In genomic region chr17:56185281-56186141, GRCm38 (mm10) we compare ENCODE assay signal across 8 mouse cellular contexts. TPM values are rescaled to one million over a fixed set of nuclear protein-coding genes. Genes with fewer than 3 reads are reported as not detected.
A peak's percentile ranks its signal among the peaks of the same experiment; 100 is the strongest.
DNase-seq lines count a peak whose midpoint lies in the region; ATAC-seq lines count a peak whose summit lies in the region.

No protein-coding gene starts in this region.

- H3K4me2 ChIP-seq in intestine, embryonic 16.5 days (ENCODE audit: low read depth, low read length) = 0 out of 2 replicates have a peak overlapping the region, but pooled peaks have one; percentile 11
- no peak overlapping the region for H3K4me2 ChIP-seq in liver, embryonic 12.5 days
- peak overlapping the region; percentile 83 for H3K4me2 ChIP-seq in neural tube, embryonic 15.5 days

- H3K4me3 ChIP-seq in intestine, embryonic 16.5 days (ENCODE audit: low read length) = no peak overlapping the region
- no peak overlapping the region for H3K4me3 ChIP-seq in liver, embryonic 12.5 days
- H3K4me3 ChIP-seq in neural tube, embryonic 15.5 days (replicated peaks) = no peak overlapping the region

- WGBS in intestine, embryonic 16.5 days = 32% methylated on average over 11 of the region's 11 CpGs
- 58% methylated on average over 11 of the region's 11 CpGs for WGBS in liver, embryonic 12.5 days (ENCODE audit: insufficient replicate concordance)
- WGBS in neural tube, embryonic 15.5 days = 24% methylated on average over 11 of the region's 11 CpGs

- ATAC-seq in frontal cortex, adult (ENCODE audit: low TSS enrichment) = no peak
- ATAC-seq in intestine, embryonic 16.5 days = peak; percentile 52
- no peak for ATAC-seq in liver, embryonic 12.5 days
- ATAC-seq in neural tube, embryonic 15.5 days (ENCODE audit: low FRiP score) = no peak

- no peaks in the 10 kb centered on the region for H3K27me3 ChIP-seq in intestine, embryonic 16.5 days (replicated peaks; ENCODE audit: control insufficient read depth, insufficient read depth, low read length)
- no peaks in the 10 kb centered on the region for H3K27me3 ChIP-seq in liver, embryonic 12.5 days (replicated peaks)
- H3K27me3 ChIP-seq in neural tube, embryonic 15.5 days (replicated peaks) = no peaks in the 10 kb centered on the region

- H3K27ac ChIP-seq in intestine, embryonic 16.5 days (ENCODE audit: low read length) = peak overlapping the region; percentile 62
- H3K27ac ChIP-seq in liver, embryonic 12.5 days = peak overlapping the region; percentile 31; the same call in 1 of the 2 replicates
- peak overlapping the region; percentile 66 for H3K27ac ChIP-seq in neural tube, embryonic 15.5 days (replicated peaks)

- H3K4me1 ChIP-seq in intestine, embryonic 16.5 days (ENCODE audit: control insufficient read depth, insufficient read depth, low read length) = peaks cover 16% of the 10 kb centered on the region
- peaks cover 29% of the 10 kb centered on the region for H3K4me1 ChIP-seq in liver, embryonic 12.5 days
- H3K4me1 ChIP-seq in neural tube, embryonic 15.5 days = peaks cover 36% of the 10 kb centered on the region

- H3K36me3 ChIP-seq in intestine, embryonic 16.5 days (ENCODE audit: control insufficient read depth, insufficient read depth, low read length) = peaks cover 14% of the 10 kb centered on the region
- H3K36me3 ChIP-seq in liver, embryonic 12.5 days = peaks cover 67% of the 10 kb centered on the region
- peaks cover 55% of the 10 kb centered on the region for H3K36me3 ChIP-seq in neural tube, embryonic 15.5 days

- DNase-seq in frontal cortex, postnatal 36 days (ENCODE audit: low spot score in 2 of 2) = peak; percentile 28 to 34
- peak; percentile 73 for DNase-seq in brain, adult 2 months (ENCODE audit: low read depth, low spot score)
- DNase-seq in heart, adult 11 months = peak; percentile 98
- DNase-seq in thymus, adult 18-20 months = no peak

- H3K9ac ChIP-seq in intestine, embryonic 16.5 days (ENCODE audit: low read depth, low read length) = 0 out of 2 replicates have a peak overlapping the region, but pooled peaks have one; percentile 22
- no peak overlapping the region; the same call in 1 of the 2 replicates for H3K9ac ChIP-seq in liver, embryonic 12.5 days
- H3K9ac ChIP-seq in neural tube, embryonic 15.5 days (replicated peaks) = no peak overlapping the region

- no peaks in the 10 kb centered on the region for H3K9me3 ChIP-seq in intestine, embryonic 16.5 days (ENCODE audit: control insufficient read depth, low read length)
- no peaks in the 10 kb centered on the region for H3K9me3 ChIP-seq in liver, embryonic 12.5 days (replicated peaks)
- no peaks in the 10 kb centered on the region for H3K9me3 ChIP-seq in neural tube, embryonic 15.5 days (replicated peaks)

RNA-seq across cellular contexts. Expression of gene Mydgf, which starts 1.8 kb away (rescaled TPM):
- 119 and 121 TPM in 2 replicates for polyA plus RNA-seq in intestine, embryonic 16.5 days (2015; fragmentation: Nextera tagmentation; extraction: Ambion mirVana)
- 66.2 and 71.0 TPM in 2 replicates for polyA plus RNA-seq in liver, embryonic 12.5 days (2016; fragmentation: Nextera tagmentation; extraction: Ambion mirVana)
- 80.3 and 82.3 TPM in 2 replicates for polyA plus RNA-seq in neural tube, embryonic 15.5 days (2015; fragmentation: Nextera tagmentation; extraction: Ambion mirVana)

RNA-seq across cellular contexts. Expression of gene Tnfaip8l1, which starts 23.2 kb away (rescaled TPM):
- polyA plus RNA-seq in intestine, embryonic 16.5 days (2015; fragmentation: Nextera tagmentation; extraction: Ambion mirVana) = 10.6 and 12.7 TPM in 2 replicates
- polyA plus RNA-seq in liver, embryonic 12.5 days (2016; fragmentation: Nextera tagmentation; extraction: Ambion mirVana) = 3.7 TPM in 2 replicates
- polyA plus RNA-seq in neural tube, embryonic 15.5 days (2015; fragmentation: Nextera tagmentation; extraction: Ambion mirVana) = 10.5 and 10.6 TPM in 2 replicates

RNA-seq across cellular contexts. Expression of gene Dpp9, which starts 33.2 kb away (rescaled TPM):
- 33.5 and 35.1 TPM in 2 replicates for polyA plus RNA-seq in intestine, embryonic 16.5 days (2015; fragmentation: Nextera tagmentation; extraction: Ambion mirVana)
- 27.1 and 28.5 TPM in 2 replicates for polyA plus RNA-seq in liver, embryonic 12.5 days (2016; fragmentation: Nextera tagmentation; extraction: Ambion mirVana)
- 22.4 and 27.2 TPM in 2 replicates for polyA plus RNA-seq in neural tube, embryonic 15.5 days (2015; fragmentation: Nextera tagmentation; extraction: Ambion mirVana)

RNA-seq across cellular contexts. Expression of gene Sema6b, which starts 45.4 kb away (rescaled TPM):
- 0.81 and 0.99 TPM in 2 replicates for polyA plus RNA-seq in intestine, embryonic 16.5 days (2015; fragmentation: Nextera tagmentation; extraction: Ambion mirVana)
- polyA plus RNA-seq in liver, embryonic 12.5 days (2016; fragmentation: Nextera tagmentation; extraction: Ambion mirVana) = 1.5 and 1.7 TPM in 2 replicates
- polyA plus RNA-seq in neural tube, embryonic 15.5 days (2015; fragmentation: Nextera tagmentation; extraction: Ambion mirVana) = 12.3 and 16.2 TPM in 2 replicates

Comparison
In these comparisons a context has a peak if more than half of its experiments do, and no peak if none do; other contexts are left out.
1. DNase-seq: peak in frontal cortex, postnatal 36 days (2 of 2), brain, adult 2 months (single experiment) and heart, adult 11 months (single experiment); none in thymus, adult 18-20 months (0 of 2).
2. Peak in every context shown above with its lines, with median percentiles within 50 percentile points of each other: H3K27ac ChIP-seq.